Mouse (Mus musculus): ENCODE results near the gene Gpr155.

The Gpr155 gene

DNA sequence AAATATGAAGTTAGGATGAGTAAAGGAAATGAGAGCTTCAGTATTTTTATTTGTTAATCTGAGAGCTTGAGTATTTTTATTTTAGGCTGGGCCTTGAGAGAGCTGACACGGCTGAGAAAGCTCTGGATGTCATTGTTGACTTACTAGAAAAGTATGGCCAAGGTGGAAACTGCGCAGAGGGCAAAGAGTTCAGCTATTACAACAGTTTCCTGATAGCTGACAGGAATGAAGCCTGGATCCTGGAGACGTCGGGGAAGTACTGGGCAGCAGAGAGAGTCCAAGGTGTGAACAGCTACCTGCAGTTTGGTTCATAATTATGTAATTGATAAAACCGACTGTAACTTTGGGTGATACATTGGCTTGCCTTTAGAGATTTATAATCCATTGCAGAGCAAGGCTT lies 67.2 kb downstream of the Gpr155 start:
- DNase-seq (ENCODE audit: low read depth): no peak

DNA sequence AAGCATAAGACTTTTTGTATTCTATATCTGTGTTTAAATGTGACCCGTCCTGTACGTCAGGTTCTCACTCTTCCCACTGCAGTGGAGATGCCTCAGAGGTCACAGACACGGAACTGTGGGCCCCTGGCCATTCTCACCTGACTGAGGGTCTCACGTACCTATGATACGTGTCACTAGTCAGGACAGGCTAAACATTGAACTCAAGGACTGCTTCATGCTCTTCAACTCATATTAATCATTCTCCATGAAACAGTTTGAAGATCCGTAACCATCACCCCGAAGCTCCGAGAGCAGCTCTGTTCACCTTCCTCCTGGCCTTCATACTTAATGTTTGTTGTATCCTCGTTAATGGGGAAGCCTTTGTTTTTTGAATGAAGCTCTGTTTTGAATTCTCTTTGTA lies 68.9 kb downstream of the Gpr155 start:
- DNase-seq (ENCODE audit: low read depth): no peak

DNA sequence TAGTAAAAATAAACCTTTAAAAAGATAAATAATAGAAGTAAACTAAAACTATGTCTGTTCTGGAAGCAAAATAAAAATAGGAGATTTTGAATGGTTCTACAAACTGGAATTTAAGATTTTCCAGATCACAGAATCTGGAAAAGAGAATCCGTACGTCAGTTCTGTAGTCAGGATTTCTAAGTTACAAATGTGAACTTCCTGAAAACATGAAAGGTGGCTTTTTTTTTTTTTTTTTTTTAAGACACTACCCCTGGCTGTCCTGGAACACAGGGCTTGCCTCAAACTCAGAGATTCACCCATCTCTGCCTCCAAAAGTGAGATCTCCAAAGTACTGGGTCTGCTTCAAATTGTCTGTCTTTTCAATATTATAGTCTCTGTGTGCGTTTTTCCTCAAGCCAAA lies 72.1 kb downstream of the Gpr155 start:
- no peak for DNase-seq (ENCODE audit: low read depth)

DNA sequence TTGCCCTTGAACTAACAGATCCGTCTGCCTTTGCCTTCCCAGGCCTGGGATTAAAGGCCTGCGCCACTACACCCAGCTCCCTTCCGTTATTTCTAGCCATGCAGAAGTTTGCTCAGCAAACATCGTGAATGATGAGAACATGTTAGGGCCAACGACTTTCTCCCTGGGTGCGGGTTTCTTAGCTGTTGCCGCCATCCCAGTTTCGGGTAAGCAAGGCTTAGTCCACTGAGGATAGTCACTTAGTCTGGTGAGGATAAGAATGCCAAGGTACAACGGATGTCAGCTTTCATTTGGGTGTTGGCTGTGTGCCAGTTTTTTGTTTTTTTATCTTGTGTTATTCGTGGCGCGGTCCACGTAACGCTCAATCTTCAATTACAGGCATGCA lies 73.3 kb downstream of the Gpr155 start:
- DNase-seq (ENCODE audit: low read depth): peak; percentile 29

GRCm38 (mm10) chr2:73312152-73313116 lies 73.9 kb downstream of the Gpr155 start, which contains the start of the genes Scrn3 and Cir1:
Gene Scrn3 (plus strand): TSS chr2:73312601.
Gene Cir1 (minus strand): TSS chr2:73312701.
- DNase-seq (ENCODE audit: low read depth): peak; percentile 95

GRCm38 (mm10) chr2:73306006-73306405 lies 80.4 kb downstream of the Gpr155 start:
- DNase-seq (ENCODE audit: low read depth): no peak

- DNase-seq (ENCODE audit: low read depth): no peak
Measured at GRCm38 (mm10) chr2:73304506-73304905, 81.9 kb downstream of the Gpr155 start.

- DNase-seq (ENCODE audit: low read depth): no peak
Measured at GRCm38 (mm10) chr2:73302722-73303121, 83.7 kb downstream of the Gpr155 start.

DNA sequence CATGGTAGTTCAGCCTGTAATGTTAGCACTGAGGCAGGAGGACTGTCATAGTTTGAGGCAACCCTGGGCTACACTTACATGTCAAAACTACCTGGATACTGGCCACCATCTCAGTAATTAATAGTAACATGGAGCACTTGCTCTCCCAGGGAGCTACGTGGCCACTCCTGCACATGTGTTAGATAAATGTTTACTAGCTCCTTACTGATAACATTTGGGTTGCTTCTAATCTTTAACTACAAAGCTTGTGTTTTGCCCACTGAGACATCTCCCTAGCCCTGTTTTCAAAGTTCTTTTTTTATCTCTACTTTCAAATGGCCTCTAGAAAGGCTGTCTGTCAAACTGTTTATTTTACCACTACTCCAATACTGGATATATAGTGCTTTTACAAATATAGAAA lies 84.4 kb downstream of the Gpr155 start:
- DNase-seq (ENCODE audit: low read depth): no peak

- no peak for DNase-seq (ENCODE audit: low read depth)
Measured at GRCm38 (mm10) chr2:73298841-73299240, 87.5 kb downstream of the Gpr155 start.

GRCm38 (mm10) chr2:73298154-73298553 lies 88.2 kb downstream of the Gpr155 start:
- DNase-seq (ENCODE audit: low read depth): no peak

DNA sequence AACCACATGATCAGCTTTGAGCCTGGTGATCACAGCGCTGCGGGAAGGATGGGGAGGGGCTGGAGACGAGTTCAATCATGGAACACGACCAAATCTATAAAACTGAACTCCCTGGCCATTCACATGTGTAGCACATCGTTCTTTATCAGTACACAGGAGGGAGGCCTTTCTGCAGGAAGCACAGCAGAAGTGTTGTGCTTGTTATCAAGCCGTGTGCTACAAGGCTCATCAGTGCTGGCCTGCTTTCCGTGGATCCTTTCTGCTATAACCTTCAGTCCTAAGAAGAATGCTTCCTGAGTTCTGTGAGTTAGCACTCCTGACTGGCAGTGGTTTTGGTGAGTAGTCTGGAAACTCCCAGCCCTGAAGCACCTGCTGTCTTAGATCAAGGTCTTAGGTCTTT lies 91.3 kb downstream of the Gpr155 start:
- DNase-seq (ENCODE audit: low read depth): no peak

All from c-Kit-positive CD71-negative TER-119-negative erythroid progenitor cells, embryonic 14.5 days (primary cell).